Comparison of ENCODE assay signal across 15 mouse cellular contexts in genomic region chr8:77051399-77052275, GRCm38 (mm10).
DNase-seq lines count a peak whose midpoint lies in the region; ATAC-seq and TF ChIP-seq lines count a peak whose summit lies in the region.
"Had no signal": no experiment of that assay in that cellular context is flagged by ENCODE, and none has a peak within 500 bp of the region (broad histone marks: within the 10 kb centered on the region; RNA-seq: fewer than 3 reads in every experiment).

No protein-coding gene starts in this region.

- no peaks in the 10 kb centered on the region for H3K9me3 ChIP-seq in hindbrain, embryonic 15.5 days
- no peaks in the 10 kb centered on the region for H3K9me3 ChIP-seq in hindbrain, embryonic 11.5 days (ENCODE audit: control insufficient read depth, low read length)
- H3K9me3 ChIP-seq: embryonic facial prominence, embryonic 10.5 days; intestine, embryonic 15.5 days; liver, embryonic 13.5 days had no signal

- DNase-seq in cerebellum, postnatal 10 days: peak; percentile 15 to 44
- no peak for DNase-seq in cerebellum, postnatal 25 days
- DNase-seq in hindbrain, embryonic 11.5 days (ENCODE audit: low spot score): no peak
- DNase-seq in right cerebral cortex, adult 18-20 months: peak; percentile 10
- no peak for DNase-seq in right cerebral cortex, postnatal 36 days (ENCODE audit: low spot score in 2 of 2)
- no peak for DNase-seq in kidney, postnatal 10 days
- no peak for DNase-seq in cerebellum, adult 2 months
- DNase-seq: cerebellum, adult 18-20 months; gastrocnemius, postnatal 25 days; kidney, postnatal 14 days; liver, embryonic 13.5 days; spleen, adult 18-20 months had no signal

- peak; percentile 89 for ATAC-seq in hindbrain, embryonic 15.5 days (ENCODE audit: low FRiP score, low read depth)
- no peak for ATAC-seq in hindbrain, embryonic 11.5 days (ENCODE audit: low FRiP score)
- ATAC-seq: intestine, embryonic 15.5 days had no signal

- no peak for TF ChIP-seq POLR2A in cerebellum, adult 2 months (IDR thresholded peaks at IDR 0.05; ENCODE audit: borderline replicate concordance, insufficient read depth, low read length)

- no peak overlapping the region for H3K4me3 ChIP-seq in hindbrain, embryonic 15.5 days
- no peak overlapping the region for H3K4me3 ChIP-seq in hindbrain, embryonic 11.5 days (ENCODE audit: low read depth, low read length)
- no peak overlapping the region for H3K4me3 ChIP-seq in cerebellum, adult 2 months (replicated peaks; ENCODE audit: insufficient read depth, low read depth, low read length)
- H3K4me3 ChIP-seq: embryonic facial prominence, embryonic 10.5 days; intestine, embryonic 15.5 days; liver, embryonic 13.5 days had no signal

- H3K9ac ChIP-seq in hindbrain, embryonic 15.5 days: no peak overlapping the region
- no peak overlapping the region for H3K9ac ChIP-seq in hindbrain, embryonic 11.5 days (ENCODE audit: low read depth, low read length)
- H3K9ac ChIP-seq: intestine, embryonic 15.5 days; liver, embryonic 13.5 days had no signal

- TF ChIP-seq CTCF in cerebellum, adult 2 months (IDR thresholded peaks at IDR 0.05; ENCODE audit: borderline replicate concordance, insufficient read depth, low read depth, low read length): no peak

- no peaks in the 10 kb centered on the region for H3K27me3 ChIP-seq in hindbrain, embryonic 15.5 days
- no peaks in the 10 kb centered on the region for H3K27me3 ChIP-seq in hindbrain, embryonic 11.5 days (ENCODE audit: control insufficient read depth, insufficient read depth, low read length)
- H3K27me3 ChIP-seq in cerebellum, adult 2 months (ENCODE audit: control insufficient read depth, insufficient read depth, low read length): no peaks in the 10 kb centered on the region
- H3K27me3 ChIP-seq: intestine, embryonic 15.5 days; liver, embryonic 13.5 days had no signal

- 68% methylated on average over 10 of the region's 10 CpGs for WGBS in hindbrain, embryonic 15.5 days
- WGBS in hindbrain, embryonic 11.5 days: 88% methylated on average over 10 of the region's 10 CpGs
- WGBS in cerebellum, adult 2 months: 32% methylated on average over 10 of the region's 10 CpGs

- H3K27ac ChIP-seq in hindbrain, embryonic 15.5 days (replicated peaks): no peak overlapping the region
- H3K27ac ChIP-seq in hindbrain, embryonic 11.5 days (ENCODE audit: low read depth, low read length): no peak overlapping the region
- H3K27ac ChIP-seq in cerebellum, adult 2 months (ENCODE audit: insufficient read depth, low read length): no peak overlapping the region
- H3K27ac ChIP-seq: embryonic facial prominence, embryonic 10.5 days; intestine, embryonic 15.5 days; liver, embryonic 13.5 days had no signal

- H3K4me2 ChIP-seq in hindbrain, embryonic 15.5 days: no peak overlapping the region
- H3K4me2 ChIP-seq in hindbrain, embryonic 11.5 days (replicated peaks; ENCODE audit: low read depth, low read length): no peak overlapping the region
- H3K4me2 ChIP-seq: intestine, embryonic 15.5 days; liver, embryonic 13.5 days had no signal

- H3K36me3 ChIP-seq in hindbrain, embryonic 15.5 days: no peaks in the 10 kb centered on the region
- no peaks in the 10 kb centered on the region for H3K36me3 ChIP-seq in hindbrain, embryonic 11.5 days (ENCODE audit: control insufficient read depth, insufficient read depth, low read length)
- H3K36me3 ChIP-seq: embryonic facial prominence, embryonic 10.5 days; intestine, embryonic 15.5 days; liver, embryonic 13.5 days had no signal

- H3K4me1 ChIP-seq in hindbrain, embryonic 15.5 days (replicated peaks): no peaks in the 10 kb centered on the region
- H3K4me1 ChIP-seq in hindbrain, embryonic 11.5 days (replicated peaks; ENCODE audit: control insufficient read depth, insufficient read depth, low read length): no peaks in the 10 kb centered on the region
- no peaks in the 10 kb centered on the region for H3K4me1 ChIP-seq in cerebellum, adult 2 months (ENCODE audit: control insufficient read depth, insufficient read depth, low read length)
- H3K4me1 ChIP-seq: embryonic facial prominence, embryonic 10.5 days; intestine, embryonic 15.5 days had no signal

Comparison
In these comparisons a context has a peak if more than half of its experiments do, and no peak if none do; other contexts are left out.
1. DNase-seq: peak in cerebellum, postnatal 10 days (2 of 2) and right cerebral cortex, adult 18-20 months (single experiment); none in cerebellum, postnatal 25 days (0 of 2), hindbrain, embryonic 11.5 days (single experiment), right cerebral cortex, postnatal 36 days (0 of 2), kidney, postnatal 10 days (single experiment) and cerebellum, adult 2 months (0 of 2).